Mouse (Mus musculus): ENCODE data around the gene Pigk. TPM values are rescaled to one million over a fixed set of nuclear protein-coding genes. Genes with fewer than 3 reads are reported as not detected.
A peak's percentile ranks its signal among the peaks of the same experiment; 100 is the strongest.

The Pigk gene
- polyA plus RNA-seq, 1 experiment from 2014 or later = 40.9 TPM

- no peaks in the 10 kb centered on the region for H3K36me3 ChIP-seq (ENCODE audit: control insufficient read depth, insufficient read depth, low read length)
- H3K9me3 ChIP-seq (ENCODE audit: control insufficient read depth, low read length) = no peaks in the 10 kb centered on the region
- no peak overlapping the region for H3K4me2 ChIP-seq (replicated peaks; ENCODE audit: low read depth)
- DNase-seq (ENCODE audit: low spot score) (no peak), ATAC-seq (ENCODE audit: low FRiP score, low TSS enrichment) (no peak)
- H3K9ac ChIP-seq (ENCODE audit: low read length) = no peak overlapping the region
- H3K4me3 ChIP-seq (ENCODE audit: low read depth, low read length) = no peak overlapping the region
- H3K4me1 ChIP-seq (replicated peaks; ENCODE audit: control insufficient read depth, insufficient read depth) = no peaks in the 10 kb centered on the region
- no peak overlapping the region for H3K27ac ChIP-seq (replicated peaks)
- WGBS = 74% methylated on average over 5 of the region's 5 CpGs
- TF ChIP-seq EP300 (optimal IDR thresholded peaks at IDR 0.05) = no peak
- TF ChIP-seq CTCF (IDR thresholded peaks at IDR 0.05; ENCODE audit: low read depth) = no peak
- no peaks in the 10 kb centered on the region for H3K27me3 ChIP-seq (ENCODE audit: control insufficient read depth, insufficient read depth, low read length)
Measured at GRCm38 (mm10) chr3:152941671-152942070, 227.8 kb downstream of the Pigk start.

DNA sequence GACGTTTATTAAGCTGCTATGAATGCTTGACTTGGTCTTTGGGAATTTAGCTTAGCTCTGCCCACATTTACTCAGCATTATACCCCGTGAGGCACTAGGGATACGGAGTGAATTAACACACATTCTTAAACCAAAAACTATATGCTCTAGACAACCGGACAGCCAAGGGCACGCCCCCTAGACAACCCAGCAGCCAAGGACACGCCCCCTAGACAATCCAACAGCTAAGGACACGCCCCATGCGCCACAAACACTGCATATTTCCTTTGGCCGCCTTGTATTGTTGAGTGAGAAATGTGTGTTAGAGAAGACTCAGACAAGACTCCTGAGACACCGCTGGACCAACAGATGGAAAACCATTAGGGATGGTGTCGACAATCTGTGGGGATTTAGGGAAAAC is 229.1 kb downstream of the Pigk start:
- WGBS = 42% methylated on average over 11 of the region's 11 CpGs
- H3K4me1 ChIP-seq (replicated peaks; ENCODE audit: control insufficient read depth, insufficient read depth) = no peaks in the 10 kb centered on the region
- peak; percentile 56 for DNase-seq (ENCODE audit: low spot score)
- H3K27ac ChIP-seq (replicated peaks) = no peak overlapping the region
- no peaks in the 10 kb centered on the region for H3K27me3 ChIP-seq (ENCODE audit: control insufficient read depth, insufficient read depth, low read length)
- no peaks in the 10 kb centered on the region for H3K36me3 ChIP-seq (ENCODE audit: control insufficient read depth, insufficient read depth, low read length)
- TF ChIP-seq EP300 (optimal IDR thresholded peaks at IDR 0.05) (no peak), CTCF (IDR thresholded peaks at IDR 0.05; ENCODE audit: low read depth) (no peak)
- H3K9me3 ChIP-seq (ENCODE audit: control insufficient read depth, low read length) = no peaks in the 10 kb centered on the region
- no peak overlapping the region for H3K4me3 ChIP-seq (ENCODE audit: low read depth, low read length)
- peak; percentile 64 for ATAC-seq (ENCODE audit: low FRiP score, low TSS enrichment)
- H3K4me2 ChIP-seq (replicated peaks; ENCODE audit: low read depth) = no peak overlapping the region; the same call in 1 of the 2 replicates
- H3K9ac ChIP-seq (ENCODE audit: low read length) = no peak overlapping the region

GRCm38 (mm10) chr3:152944766-152945165 is 230.9 kb downstream of the Pigk start:
- Histone ChIP-seq H3K9me3 (ENCODE audit: control insufficient read depth, low read length) (no peaks in the 10 kb centered on the region), H3K27ac (replicated peaks) (no peak overlapping the region), H3K27me3 (ENCODE audit: control insufficient read depth, insufficient read depth, low read length) (no peaks in the 10 kb centered on the region), H3K4me2 (replicated peaks; ENCODE audit: low read depth) (no peak overlapping the region), H3K4me1 (replicated peaks; ENCODE audit: control insufficient read depth, insufficient read depth) (no peaks in the 10 kb centered on the region), H3K36me3 (ENCODE audit: control insufficient read depth, insufficient read depth, low read length) (no peaks in the 10 kb centered on the region), H3K9ac (ENCODE audit: low read length) (no peak overlapping the region), H3K4me3 (ENCODE audit: low read depth, low read length) (no peak overlapping the region)
- no peak for ATAC-seq (ENCODE audit: low FRiP score, low TSS enrichment)
- no peak for DNase-seq (ENCODE audit: low spot score)
- no peak for TF ChIP-seq EP300 (optimal IDR thresholded peaks at IDR 0.05)
- TF ChIP-seq CTCF (IDR thresholded peaks at IDR 0.05; ENCODE audit: low read depth) = no peak
- 56% methylated on average over 3 of the region's 3 CpGs for WGBS

DNA sequence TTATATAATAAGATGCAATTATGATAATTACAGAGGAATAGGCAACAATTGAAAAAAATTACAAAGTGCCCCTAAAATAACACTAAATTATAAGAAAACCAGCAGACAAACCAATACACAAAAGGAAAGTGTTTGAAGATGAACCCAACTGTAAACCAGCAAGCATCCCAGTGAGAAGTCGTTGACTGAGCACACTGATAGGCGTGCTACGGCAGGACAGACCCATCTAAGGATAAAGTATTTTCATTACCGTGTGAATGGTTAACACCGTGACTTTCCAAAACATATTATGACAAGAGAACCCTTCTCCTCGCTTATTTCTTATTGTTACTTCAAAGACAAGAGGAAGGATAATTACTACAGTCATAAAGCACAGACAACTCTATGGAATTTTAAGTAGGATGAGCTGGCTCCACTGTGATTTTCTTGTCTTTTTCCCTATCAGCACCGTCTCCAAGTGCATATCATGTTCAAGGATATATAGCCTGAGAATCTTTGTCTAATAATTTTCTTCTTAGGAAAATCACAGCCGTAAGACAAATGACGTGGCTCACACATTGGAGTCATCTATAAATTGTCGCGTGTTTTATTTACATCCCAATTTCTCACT is 233.2 kb downstream of the Pigk start:
- Histone ChIP-seq H3K9ac (ENCODE audit: low read length) (no peak overlapping the region), H3K9me3 (ENCODE audit: control insufficient read depth, low read length) (no peaks in the 10 kb centered on the region), H3K4me2 (replicated peaks; ENCODE audit: low read depth) (no peak overlapping the region), H3K27me3 (ENCODE audit: control insufficient read depth, insufficient read depth, low read length) (no peaks in the 10 kb centered on the region), H3K4me1 (replicated peaks; ENCODE audit: control insufficient read depth, insufficient read depth) (no peaks in the 10 kb centered on the region), H3K4me3 (ENCODE audit: low read depth, low read length) (no peak overlapping the region), H3K27ac (replicated peaks) (no peak overlapping the region), H3K36me3 (ENCODE audit: control insufficient read depth, insufficient read depth, low read length) (no peaks in the 10 kb centered on the region)
- WGBS = 83% methylated on average over 11 of the region's 11 CpGs
- no peak for TF ChIP-seq EP300 (optimal IDR thresholded peaks at IDR 0.05)
- TF ChIP-seq CTCF (IDR thresholded peaks at IDR 0.05; ENCODE audit: low read depth) = no peak
- DNase-seq (ENCODE audit: low spot score) = no peak
- no peak for ATAC-seq (ENCODE audit: low FRiP score, low TSS enrichment)

DNA sequence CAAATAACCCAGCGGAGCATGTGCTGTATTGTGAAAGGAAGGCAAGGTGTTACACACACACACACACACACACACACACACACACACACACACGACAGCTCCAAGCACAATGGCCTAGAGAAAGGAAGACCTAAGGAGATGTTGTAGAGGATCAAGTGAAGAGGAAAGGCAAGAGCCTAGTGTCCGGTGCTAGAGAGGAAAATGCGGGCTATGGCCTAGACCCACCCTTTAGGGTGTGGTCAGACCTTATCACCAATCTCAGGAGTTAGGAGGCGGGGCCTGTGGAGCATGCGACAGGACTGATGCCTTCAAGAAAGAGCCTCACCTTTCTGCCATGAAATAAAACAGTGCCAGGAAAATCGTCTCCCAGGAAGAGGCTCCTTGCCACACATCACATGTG is 234.7 kb downstream of the Pigk start:
- 76% methylated on average over 7 of the region's 7 CpGs for WGBS
- Histone ChIP-seq H3K4me3 (ENCODE audit: low read depth, low read length) (no peak overlapping the region), H3K36me3 (ENCODE audit: control insufficient read depth, insufficient read depth, low read length) (no peaks in the 10 kb centered on the region), H3K27me3 (ENCODE audit: control insufficient read depth, insufficient read depth, low read length) (no peaks in the 10 kb centered on the region), H3K9ac (ENCODE audit: low read length) (no peak overlapping the region), H3K9me3 (ENCODE audit: control insufficient read depth, low read length) (no peaks in the 10 kb centered on the region), H3K4me2 (replicated peaks; ENCODE audit: low read depth) (no peak overlapping the region), H3K27ac (replicated peaks) (no peak overlapping the region), H3K4me1 (replicated peaks; ENCODE audit: control insufficient read depth, insufficient read depth) (no peaks in the 10 kb centered on the region)
- no peak for ATAC-seq (ENCODE audit: low FRiP score, low TSS enrichment)
- TF ChIP-seq CTCF (IDR thresholded peaks at IDR 0.05; ENCODE audit: low read depth) (no peak), EP300 (optimal IDR thresholded peaks at IDR 0.05) (no peak)
- no peak for DNase-seq (ENCODE audit: low spot score)

GRCm38 (mm10) chr3:152949233-152949777 is 235.4 kb downstream of the Pigk start:
- no peak for ATAC-seq (ENCODE audit: low FRiP score, low TSS enrichment)
- TF ChIP-seq CTCF (IDR thresholded peaks at IDR 0.05; ENCODE audit: low read depth) = no peak
- TF ChIP-seq EP300 (optimal IDR thresholded peaks at IDR 0.05) = no peak
- H3K9ac ChIP-seq (ENCODE audit: low read length) = no peak overlapping the region

More at GRCm38 (mm10) chr3:152949233-152949777, 235.4 kb downstream of the Pigk start:
- no peaks in the 10 kb centered on the region for H3K36me3 ChIP-seq (ENCODE audit: control insufficient read depth, insufficient read depth, low read length)
- H3K4me3 ChIP-seq (ENCODE audit: low read depth, low read length) = no peak overlapping the region
- no peak overlapping the region for H3K27ac ChIP-seq (replicated peaks)
- no peak overlapping the region for H3K4me2 ChIP-seq (replicated peaks; ENCODE audit: low read depth)
- WGBS = 88% methylated on average over 15 of the region's 15 CpGs
- H3K9me3 ChIP-seq (ENCODE audit: control insufficient read depth, low read length) = no peaks in the 10 kb centered on the region
- no peak for DNase-seq (ENCODE audit: low spot score)
- H3K4me1 ChIP-seq (replicated peaks; ENCODE audit: control insufficient read depth, insufficient read depth) = no peaks in the 10 kb centered on the region
- H3K27me3 ChIP-seq (ENCODE audit: control insufficient read depth, insufficient read depth, low read length) = no peaks in the 10 kb centered on the region

All from stomach, postnatal 0 days (tissue).